Mouse (Mus musculus): ENCODE data around the gene Sprr2f.

GRCm38 (mm10) chr3:92361619-92362018, 3.4 kb upstream of the Sprr2f start:
- TF ChIP-seq EP300 (IDR thresholded peaks at IDR 0.05; ENCODE audit: low read depth), result no peak
- no peak for TF ChIP-seq CTCF (IDR thresholded peaks at IDR 0.05; ENCODE audit: low read depth)
